Mouse (Mus musculus): ENCODE results near the gene Prdm11.
A peak's percentile ranks its signal among the peaks of the same experiment; 100 is the strongest.

Prdm11 gene

DNA sequence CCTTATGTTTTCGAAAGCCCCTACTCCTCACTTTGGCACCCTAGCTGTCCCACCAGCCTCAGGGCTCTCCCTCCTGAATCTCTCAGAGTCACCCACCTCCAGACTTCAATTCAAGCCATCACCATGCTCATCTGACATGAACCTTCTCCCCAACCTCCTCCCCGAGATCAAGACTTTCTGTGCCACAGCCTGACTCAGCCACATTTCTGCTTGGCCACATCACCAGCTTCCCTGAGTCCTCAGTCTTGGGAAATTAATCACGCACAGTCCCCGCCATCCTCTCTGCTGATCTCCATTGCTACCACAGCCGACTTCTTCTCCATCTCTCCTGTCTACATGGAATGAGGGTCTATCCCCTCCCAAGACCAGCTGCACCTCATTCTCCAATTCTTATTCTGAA is 34.5 kb downstream of the Prdm11 start:
- no peak for DNase-seq

DNA sequence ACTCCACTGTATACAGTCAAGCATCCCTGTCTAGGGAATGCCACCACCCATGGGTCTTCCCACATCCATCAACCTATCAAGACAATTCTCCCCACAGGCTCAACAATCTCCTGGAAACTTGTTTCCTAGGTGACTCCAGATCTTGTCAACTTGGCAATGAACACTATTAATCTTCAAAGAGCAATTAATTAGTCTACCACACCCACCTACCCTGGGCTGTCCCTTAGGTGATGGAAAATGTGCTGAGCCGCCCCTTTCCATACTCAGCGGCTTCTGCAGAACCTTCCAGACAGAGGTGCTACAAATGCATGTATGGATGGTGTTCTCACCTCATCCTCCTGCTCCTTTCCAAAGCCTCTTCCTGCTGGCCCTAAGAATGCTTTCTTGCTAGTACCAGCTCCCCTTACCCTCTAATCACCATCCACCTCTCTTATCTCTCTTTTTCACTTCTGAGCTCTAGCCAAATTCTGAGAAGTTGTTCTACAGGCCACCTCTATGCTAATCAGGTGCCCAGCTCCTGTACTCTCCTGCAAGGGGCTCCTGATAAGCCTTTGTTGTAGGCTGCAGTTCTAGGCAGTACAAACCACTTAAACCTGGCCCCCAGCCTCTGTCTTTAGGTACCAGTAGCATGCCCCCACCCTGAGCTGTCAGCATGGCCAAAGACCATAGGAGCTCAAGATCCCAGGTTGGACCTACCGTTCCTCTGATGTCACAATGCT is 37.8 kb downstream of the Prdm11 start:
- no peak for DNase-seq

DNA sequence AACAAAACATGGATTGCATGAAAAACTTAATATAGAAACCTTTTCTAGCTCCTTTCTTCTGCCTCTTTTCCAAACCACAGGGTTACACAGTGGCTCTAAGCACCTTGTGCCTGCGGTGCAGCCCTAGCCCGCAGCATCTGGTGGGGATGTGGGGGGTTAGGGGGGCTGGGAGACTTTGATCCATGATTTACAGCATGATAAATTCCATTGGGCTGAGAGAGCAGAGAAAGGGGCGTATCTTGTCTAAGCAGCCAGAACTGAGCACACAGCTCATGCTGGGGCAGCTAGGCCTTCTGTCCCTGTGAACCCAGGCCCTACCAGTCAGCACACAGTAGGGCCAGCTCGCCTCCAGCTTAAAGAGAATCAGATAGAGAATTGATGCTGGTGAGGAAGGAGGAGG is 40.9 kb downstream of the Prdm11 start:
- DNase-seq = no peak

DNA sequence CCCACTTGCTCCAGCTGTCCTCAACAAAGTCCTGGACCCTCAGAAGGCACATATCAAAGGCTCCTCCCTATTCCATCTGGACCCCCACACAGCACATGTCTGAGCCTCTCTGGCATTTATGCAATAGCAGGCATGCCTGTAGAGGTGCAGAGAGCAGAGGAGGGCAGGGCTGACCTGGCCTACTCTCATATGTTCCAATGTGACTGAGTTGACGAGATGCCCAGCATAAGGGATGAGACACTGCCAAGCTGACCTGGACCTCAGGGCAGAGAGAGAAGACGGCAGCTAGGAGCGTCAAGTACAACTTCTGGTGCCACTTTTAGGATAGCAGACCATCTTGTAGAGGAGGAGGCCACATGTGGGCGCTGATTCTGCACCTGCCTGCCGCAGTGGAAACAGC is 54.0 kb downstream of the Prdm11 start:
- no peak for DNase-seq

DNA sequence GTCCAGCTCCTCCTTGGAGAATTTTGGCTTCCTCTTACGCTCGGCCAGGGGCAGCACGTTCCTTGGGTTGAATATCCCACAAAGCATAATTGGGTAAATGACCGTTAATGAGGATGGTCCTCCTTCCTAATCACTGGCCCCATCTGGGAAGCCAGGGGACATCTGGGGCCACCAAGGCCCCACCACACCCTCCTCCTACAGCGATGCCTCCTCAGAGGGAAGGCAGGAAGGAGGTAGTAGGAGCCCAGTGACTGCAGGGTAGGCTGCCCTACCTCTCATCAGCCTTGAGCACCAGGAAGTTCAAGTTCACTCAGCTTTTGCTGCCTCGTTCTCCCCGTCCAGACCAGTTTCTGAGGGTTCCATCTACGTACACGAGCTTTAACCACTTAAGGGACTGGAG is 56.4 kb downstream of the Prdm11 start:
- DNase-seq = no peak

DNA sequence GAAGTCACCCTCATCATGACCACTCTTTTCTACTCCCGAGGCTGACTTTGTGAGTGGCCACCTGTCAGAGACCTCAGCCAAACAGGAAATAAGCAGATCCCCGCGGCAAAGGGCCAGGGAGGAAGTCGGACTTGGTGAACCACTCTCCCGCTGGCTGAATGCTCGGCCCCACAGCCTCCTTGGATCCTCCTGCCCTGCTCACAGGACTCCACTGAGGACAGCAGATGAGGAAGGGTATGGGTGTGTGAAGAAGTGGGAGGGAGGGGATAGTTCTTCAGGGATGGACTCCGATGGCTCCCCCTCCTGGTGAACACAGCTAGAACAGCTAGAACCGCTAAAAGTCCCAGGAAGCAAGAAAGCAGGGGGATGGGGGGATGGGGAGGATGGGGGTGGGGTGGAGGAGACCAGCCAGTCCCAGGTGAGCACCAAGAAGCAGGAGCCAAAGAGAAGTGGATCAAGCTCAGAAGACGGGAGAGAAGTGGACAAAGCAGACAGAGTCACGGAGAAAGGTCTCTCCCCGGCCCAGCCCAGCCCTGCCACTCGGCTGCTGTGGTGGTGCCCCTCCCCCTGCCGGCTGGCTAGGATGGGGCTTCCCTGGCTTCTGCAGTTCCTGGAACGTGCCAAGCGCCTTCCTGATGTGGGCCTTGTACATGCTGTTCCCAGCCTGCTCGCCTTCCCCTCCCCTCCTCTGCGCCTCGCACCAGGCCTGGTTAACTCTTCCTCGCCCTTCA is 57.9 kb downstream of the Prdm11 start:
- peak; percentile 62 for DNase-seq

DNA sequence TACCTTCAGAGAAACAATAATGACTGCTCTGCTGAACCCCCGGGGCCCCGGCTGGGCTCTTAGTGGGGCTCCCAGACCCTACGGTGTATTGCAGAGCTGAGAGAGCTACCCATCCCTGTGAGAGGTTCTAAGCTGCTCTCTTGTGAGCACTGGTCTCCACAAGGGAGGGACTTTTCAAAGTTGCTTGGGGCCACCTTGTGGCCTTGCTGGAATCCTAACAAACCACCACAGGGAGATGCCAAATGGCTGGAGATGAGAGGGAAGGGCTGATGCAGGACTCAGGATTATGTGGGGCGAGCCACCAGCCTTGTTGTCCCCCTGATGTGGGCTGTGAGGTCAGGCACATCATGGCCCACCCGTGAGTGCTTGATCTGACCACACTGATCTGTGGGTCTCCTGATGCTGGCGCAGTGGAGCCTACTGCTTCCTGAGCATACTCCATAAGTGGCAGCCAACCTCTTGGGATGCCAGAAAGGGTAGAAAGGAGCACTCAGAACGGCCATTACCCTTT is 58.8 kb downstream of the Prdm11 start:
- DNase-seq = no peak

DNA sequence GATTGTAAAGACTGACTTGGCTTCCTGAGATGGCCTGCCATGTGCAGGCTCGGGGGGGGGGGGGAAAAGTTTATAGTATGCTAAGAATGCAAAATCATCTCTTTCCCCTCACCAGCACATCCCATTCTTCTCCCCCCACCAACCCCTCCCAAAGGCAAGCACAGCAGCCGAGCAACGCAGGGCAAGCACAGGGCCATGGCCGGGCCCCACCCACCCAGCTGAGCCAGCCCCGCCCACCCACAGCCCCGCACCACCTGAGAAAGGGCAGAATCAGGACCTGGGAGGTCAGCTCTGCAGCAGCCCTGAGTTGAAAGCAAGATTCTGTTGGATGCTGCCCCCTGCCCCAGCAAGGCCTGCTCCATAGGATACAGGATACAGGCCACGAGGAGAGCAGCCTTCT is 60.4 kb downstream of the Prdm11 start:
- no peak for DNase-seq

DNA sequence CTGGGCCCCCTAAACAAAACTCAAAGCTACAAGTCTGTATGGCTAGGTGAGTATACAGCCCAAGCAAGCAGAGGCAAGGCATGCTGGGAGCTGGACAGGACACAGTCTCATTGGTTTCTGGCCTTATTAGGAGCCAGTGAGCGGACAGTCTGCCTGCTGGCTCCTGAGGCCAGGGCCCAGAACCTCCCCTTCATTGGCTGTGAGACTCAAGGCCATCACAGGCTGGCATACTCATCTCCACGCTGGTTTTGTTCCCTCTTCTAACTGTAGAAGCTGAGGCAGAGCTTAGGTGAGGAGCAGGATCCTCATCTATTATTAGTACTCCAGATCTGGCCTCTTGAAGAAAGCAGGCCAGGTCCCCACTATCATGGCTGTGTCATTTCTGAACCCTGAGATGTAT is 60.8 kb downstream of the Prdm11 start:
- DNase-seq = no peak

DNA sequence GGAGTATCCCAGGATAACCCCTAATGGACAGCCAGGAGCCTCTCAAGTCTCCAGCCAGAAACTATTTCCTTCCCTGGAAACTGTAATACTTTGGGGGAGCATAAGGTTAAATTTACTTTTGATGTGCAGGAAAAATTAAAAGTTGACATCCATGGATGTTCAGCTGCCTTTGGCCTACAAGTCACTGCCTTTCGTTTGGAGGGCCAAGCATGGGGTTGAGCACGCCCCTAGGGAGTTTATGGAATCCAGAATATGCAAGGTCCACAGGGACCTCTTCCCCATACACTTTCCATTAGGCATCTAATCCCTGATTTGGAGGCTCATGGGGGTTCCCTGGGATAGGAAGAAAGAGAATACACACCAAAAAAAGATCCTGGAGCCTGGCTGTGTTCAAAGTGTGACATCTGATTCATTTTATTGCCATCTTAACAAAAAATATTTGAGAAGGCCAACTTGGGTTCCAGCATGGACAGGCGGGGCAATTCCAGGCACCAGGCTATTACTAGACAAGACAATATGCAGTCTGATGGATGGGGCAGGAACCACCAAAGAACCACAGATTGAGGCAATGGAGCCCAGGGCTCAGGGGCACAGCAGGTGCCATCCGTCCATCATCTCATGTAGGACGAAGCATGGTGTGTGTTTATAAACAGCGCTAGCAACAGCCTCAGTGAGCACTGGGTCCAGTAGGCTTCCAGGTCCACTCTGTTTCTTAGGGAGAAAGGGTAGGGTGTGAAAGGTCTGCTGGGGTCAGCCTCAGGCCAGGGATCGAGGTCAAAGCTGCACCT is 61.5 kb downstream of the Prdm11 start:
- no peak for DNase-seq

DNA sequence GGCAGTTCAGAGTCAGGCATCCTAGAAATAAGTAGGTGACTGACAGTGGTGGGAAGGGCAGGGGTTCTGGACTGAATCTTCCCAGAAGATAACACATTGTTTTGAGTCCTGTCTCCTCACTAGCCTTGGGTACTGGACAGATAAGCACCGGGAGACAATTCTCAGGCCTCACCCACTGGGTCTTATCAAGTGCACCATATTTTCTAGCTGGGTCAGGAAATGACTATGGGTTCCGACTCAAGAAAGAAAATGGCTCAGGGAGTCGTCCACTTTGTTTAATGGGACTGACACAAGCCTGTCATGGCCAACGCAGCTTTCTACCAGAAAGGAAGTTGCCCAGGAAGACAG is 62.7 kb downstream of the Prdm11 start:
- DNase-seq = no peak

DNA sequence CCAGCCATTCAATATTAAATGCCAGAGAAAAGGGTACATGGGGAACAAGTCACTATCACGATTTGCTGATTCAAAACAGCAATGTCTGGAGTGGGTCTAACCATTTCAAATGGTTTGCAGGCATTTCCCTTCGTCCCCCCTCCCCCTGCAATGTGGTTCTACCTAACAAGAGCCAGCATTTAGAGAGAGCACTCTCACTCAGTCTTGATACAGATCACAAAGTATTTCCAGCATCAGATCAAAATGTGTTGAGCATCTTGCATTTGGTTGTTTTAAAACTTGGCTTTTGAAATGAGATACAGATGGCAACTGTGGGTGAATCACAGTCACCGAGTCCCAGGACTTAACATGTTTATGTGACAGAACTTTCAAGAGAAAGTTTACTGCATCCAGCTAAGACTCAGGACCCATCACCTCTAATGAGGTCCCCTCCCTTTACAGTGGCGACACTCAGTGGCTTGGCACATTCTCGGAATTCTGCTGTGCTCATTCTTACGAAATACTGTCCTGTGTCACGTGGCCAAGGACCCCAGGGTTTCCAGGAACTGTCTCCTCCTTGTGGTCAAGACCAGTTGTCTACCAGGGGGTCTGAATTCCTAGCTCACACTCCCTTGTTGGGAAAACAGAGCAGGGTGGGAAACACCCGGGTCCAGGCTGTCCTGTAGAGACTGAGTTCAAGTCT is 63.2 kb downstream of the Prdm11 start:
- no peak for DNase-seq

DNA sequence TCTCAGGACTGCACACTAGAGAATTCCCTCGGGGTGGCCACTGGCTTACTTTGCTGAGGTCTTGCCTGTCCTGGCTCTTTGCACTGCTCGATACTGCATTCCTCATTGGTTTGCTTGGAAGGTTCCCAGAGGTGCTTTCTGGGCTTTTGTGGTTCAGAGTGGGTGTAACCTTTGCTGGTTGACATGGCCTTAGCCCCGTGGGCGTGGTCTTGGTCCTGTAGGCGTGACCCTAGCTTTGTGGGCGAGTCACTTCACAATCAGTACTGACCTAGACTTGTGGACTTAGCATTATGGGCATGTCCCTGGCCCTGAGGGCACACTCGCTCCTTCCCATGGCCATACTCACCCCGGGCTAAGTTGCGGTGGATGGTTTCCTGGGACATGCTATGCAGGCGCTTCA is 65.8 kb downstream of the Prdm11 start:
- no peak for DNase-seq

DNA sequence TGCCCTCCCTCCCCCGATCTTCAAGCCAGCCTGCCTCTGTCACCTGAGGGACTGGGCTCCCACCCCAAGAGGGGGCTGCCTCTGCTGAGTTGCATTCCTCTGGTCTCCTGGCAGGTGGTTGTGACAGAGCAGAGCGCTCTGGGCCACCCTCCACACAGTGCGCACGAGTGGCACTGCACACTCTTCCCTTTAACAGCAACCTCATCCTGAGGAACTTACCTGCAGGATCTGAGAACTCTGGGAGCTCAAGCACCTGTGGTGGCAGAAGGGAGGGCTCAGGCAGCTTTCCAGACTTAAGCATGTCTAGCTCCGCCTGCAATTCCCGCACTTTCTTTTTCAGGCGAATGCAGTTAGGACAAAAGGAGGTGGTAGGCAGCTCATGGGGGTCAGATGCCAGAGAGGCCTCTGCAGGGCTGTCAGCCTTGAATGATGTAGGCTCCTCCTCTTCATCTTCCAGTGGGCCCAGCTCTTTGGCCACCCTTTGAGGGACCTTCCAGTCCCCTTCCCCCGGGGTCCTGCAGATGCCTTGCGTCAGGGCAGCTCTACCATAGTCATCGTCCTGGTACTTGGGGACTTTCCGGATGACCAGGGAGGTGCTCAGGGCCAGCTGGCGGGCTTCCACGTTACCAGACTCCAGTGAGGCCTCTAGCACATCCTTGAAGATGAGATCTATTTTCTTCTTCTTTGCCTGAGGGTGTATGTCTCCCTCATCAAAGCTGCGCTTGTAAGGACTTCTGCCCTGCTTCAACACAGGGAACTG is 70.8 kb downstream of the Prdm11 start:
- no peak for DNase-seq

DNA sequence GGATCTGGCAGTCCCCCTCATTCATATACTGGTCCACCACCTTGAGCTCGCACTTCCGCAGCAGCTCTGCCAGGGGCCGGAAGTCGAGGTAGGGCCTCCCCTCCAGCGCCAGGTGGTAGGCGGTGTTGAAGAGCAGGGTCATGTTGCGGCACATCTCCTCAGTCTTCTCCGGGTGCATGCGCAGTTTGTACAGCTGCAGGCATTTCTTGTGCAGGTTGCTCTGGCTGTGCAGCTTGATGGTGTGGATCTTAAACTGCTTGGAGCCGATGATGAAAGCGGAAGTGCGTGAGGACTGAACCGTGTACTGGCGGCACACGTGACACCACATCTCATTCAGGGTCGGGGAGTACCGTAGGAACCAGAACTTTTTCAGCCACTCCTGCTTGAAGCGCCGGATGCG is 72.3 kb downstream of the Prdm11 start:
- DNase-seq = no peak

DNA sequence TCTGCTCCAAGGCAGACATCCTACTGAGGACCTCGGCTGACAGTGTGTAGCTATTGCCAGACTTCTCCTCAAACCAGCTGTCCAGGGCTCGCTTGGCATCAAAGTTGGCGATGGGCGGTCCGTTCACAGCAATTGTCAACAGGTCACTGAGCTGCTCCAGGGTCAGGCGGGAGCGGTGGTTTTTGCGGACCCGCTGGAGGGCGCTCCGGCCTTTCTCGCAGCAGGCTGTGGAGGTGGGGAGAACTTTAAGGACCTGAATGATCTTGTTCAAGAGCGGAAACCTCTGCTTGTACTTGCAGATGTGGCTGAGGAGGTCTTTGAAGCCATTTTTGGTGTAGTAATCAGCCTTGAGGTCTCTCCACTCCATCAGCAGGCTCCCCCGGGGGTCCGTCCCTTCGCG is 73.9 kb downstream of the Prdm11 start:
- peak; percentile 47 for DNase-seq

DNA sequence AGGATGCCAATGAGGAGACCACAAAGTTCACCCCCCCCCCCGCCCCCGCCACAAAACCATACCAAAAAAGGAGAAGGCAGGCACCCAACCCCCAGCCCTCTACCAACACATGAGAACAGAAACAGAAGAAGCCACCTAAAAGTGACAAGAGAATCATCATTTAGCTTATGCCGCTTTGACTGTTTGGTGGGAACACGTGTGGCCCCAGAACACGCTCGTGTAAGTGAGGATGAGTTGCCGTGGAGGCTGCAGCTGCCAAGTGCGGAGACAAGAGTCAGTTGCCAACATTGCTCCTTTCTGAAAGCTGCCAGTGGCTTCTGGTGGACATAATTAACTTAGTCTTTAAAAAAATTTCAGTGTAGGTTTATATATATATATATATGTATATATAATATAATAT is 74.4 kb downstream of the Prdm11 start:
- peak; percentile 64 for DNase-seq

DNA sequence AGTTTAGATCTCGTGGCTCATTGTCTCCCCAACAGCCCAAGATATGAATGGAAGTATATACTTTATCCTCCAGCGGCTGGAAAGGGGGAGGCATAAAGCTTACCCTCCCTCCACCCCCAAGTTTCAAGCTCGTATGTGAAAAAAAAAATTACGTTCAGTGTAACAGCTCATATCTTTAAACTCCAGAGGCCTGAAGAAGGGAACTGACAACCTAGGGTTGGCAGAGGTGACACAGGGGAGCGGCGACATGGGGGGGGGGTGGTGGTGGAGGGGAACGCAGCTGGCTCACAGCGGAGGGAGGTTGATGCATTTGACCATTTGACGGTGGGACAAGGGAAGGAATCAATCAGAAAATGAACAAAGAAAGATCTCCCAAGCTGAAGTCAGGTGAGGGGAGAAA is 74.9 kb downstream of the Prdm11 start:
- no peak for DNase-seq

DNA sequence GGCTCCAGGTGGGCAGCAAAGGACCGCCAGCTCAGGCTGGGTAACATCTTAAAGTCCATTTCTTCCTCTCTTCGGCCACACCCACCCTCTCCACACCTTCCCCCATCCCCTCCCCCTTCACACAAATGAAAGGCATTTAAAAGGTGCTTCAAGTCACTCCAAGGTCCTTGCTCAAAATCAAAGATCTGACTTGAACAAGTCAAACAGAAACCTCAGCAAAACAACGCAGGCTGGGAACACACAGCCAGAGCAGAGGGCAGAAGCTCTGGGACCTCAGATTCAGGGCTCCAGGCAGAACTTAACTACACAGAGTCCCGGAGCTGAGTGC is 78.2 kb downstream of the Prdm11 start:
- DNase-seq = no peak

DNA sequence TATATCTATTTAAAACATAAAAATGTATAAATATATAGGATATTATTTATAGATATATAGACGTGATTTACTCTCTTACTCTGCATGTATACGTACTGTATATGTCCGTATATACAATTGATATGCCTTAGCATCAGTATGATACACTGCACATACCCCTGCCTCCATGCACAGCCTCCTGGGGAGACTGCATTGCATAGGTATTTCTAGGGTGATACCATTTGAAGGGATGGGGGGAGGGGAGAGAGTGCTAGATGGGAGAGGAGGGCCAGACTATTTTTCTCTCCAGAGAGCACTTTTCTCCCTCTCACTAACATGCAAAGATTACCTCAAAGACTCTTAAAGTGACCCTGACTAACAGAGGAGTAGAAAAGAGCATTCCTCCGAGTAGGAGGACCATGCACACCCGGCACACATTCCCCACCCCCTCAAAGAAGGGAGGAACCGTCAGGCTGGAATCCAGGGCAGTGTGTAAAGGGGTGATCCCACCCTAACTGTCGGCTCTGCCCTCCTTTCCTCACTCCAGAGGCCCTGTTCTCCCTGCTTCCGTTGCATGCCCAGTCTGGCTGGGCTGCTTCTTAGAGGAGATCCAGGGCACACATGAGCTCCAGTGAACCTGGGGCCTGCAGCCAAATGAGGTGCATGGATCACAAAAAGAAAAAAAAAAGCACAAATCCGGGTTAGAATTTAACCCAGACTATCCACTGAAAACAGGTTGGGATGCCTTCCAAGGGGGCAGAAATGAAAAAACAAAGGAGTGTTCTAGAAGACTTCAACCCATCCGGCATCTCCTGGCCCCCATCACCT is 78.7 kb downstream of the Prdm11 start:
- DNase-seq = no peak

DNA sequence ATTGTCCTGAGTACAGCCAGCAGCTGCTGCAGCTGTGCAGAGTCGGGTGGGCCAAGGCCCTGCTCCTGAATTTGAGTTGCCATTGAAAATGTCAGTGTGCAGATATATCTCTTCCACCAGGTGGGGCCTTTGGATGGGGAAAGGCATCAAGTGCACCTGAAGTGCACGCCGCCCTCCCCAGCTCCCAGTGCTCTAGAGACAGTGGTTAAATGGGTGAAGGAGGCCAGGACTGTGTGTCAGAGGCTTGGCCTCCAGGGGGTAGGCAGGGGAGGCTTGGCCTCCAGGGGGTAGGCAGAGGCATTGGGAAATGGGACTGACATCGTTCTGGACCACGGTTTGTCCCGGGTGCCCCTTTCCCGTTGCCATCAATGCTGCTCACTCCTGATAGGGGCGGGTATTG is 79.7 kb downstream of the Prdm11 start:
- peak; percentile 64 for DNase-seq

DNA sequence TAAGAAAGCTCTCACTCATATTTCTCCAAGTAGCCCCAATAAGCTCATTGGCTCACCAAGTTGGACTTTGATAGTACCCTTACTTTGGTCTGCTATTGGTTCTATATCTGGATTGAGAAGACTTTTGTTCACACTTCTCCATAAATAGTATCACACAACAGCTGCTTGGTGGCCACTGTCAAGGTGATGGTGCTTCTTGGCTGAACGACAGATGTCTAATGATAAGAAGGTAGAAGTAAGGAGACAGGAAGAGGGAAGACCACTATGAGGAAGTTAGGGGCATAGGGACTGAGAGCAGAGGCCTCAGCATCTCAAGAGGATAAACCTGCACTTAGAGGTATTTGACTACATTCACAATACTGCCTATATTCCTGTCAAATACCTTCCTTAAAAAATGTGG is 81.6 kb downstream of the Prdm11 start:
- DNase-seq = no peak

All from thymus, postnatal 14 days (tissue).